Mouse (Mus musculus): Measurements from ENCODE around the gene Pkd1l1.

- TF ChIP-seq CTCF (IDR thresholded peaks at IDR 0.05) (no peak), EP300 (IDR thresholded peaks at IDR 0.05) (no peak)
Observed at GRCm38 (mm10) chr11:8861978-8862377, 111.1 kb downstream of the Pkd1l1 start.

Data from lung, postnatal 0 days (tissue).